9 mouse cellular contexts compared by ENCODE assay signal in genomic region chr14:121445194-121445593, GRCm38 (mm10). TPM values are rescaled to one million over a fixed set of nuclear protein-coding genes. Genes with fewer than 3 reads are reported as not detected.
DNase-seq lines count a peak whose midpoint lies in the region; ATAC-seq and TF ChIP-seq lines count a peak whose summit lies in the region.
"Had no signal": no experiment of that assay in that cellular context is flagged by ENCODE, and none has a peak within 500 bp of the region (broad histone marks: within the 10 kb centered on the region; RNA-seq: fewer than 3 reads in every experiment).

No protein-coding gene starts in this region.

- H3K4me1 ChIP-seq in embryonic fibroblast, embryonic 13.5 days (ENCODE audit: control insufficient read depth, insufficient read depth, low read length): no peaks in the 10 kb centered on the region

- DNase-seq in frontal cortex, postnatal 14 days (ENCODE audit: low spot score in 2 of 2): no peak
- peak; percentile 94 for DNase-seq in ZHBTc4 (ENCODE audit: low read depth, low spot score)
- peak; percentile 33 to 55 for DNase-seq in left cerebral cortex, postnatal 14 days (ENCODE audit: low spot score in 2 of 2)
- peak; percentile 73 for DNase-seq in mesoderm, embryonic 11.5 days (ENCODE audit: low read depth, low spot score)
- DNase-seq in spleen, postnatal 14 days (ENCODE audit: low spot score in 2 of 2): peak; percentile 47 to 72

- no peak overlapping the region for H3K27ac ChIP-seq in embryonic fibroblast, embryonic 13.5 days (ENCODE audit: insufficient read depth, low read length)

- intact Hi-C loops in left cerebral cortex, postnatal 14 days (cut with DNase I): no loop called here

- no peak overlapping the region for H3K4me3 ChIP-seq in embryonic fibroblast, embryonic 13.5 days (ENCODE audit: insufficient read depth, low read length)
- H3K4me3 ChIP-seq: megakaryocyte, embryonic 14.5 days had no signal

- TF ChIP-seq POLR2A in embryonic fibroblast, embryonic 13.5 days (IDR thresholded peaks at IDR 0.05; ENCODE audit: low read depth, low read length): no peak

- peak; percentile 66 for TF ChIP-seq CTCF in embryonic fibroblast, embryonic 13.5 days (IDR thresholded peaks at IDR 0.05; ENCODE audit: borderline replicate concordance, insufficient read depth, low read length)

- ATAC-seq in frontal cortex, adult (ENCODE audit: low TSS enrichment): peak; percentile 73
- ATAC-seq in hematopoietic stem cell, adult 5-6 weeks (replicated peaks in 1 of 2; ENCODE audit: insufficient read depth in 1 of 2, low FRiP score in 2 of 2, low TSS enrichment in 1 of 2, low read depth in 1 of 2, poor library complexity in 2 of 2, severe bottlenecking in 2 of 2): peak; percentile 73 to 82

RNA-seq across cellular contexts. Expression of gene Slc15a1, which starts 59.9 kb away (rescaled TPM):
- polyA plus RNA-seq in embryonic fibroblast, embryonic 13.5 days (2011; ENCODE audit: insufficient read length, low read depth, missing spikeins): not detected in 2 replicates
- not detected in 2 replicates for total RNA-seq in hematopoietic stem cell, adult 5-6 weeks (2017)
- total RNA-seq in left cerebral cortex, postnatal 14 days (2021): under 1 TPM; 0.11 TPM

Comparison
In these comparisons a context has a peak if more than half of its experiments do, and no peak if none do; other contexts are left out.
1. DNase-seq: peak in ZHBTc4 (single experiment), left cerebral cortex, postnatal 14 days (2 of 2), mesoderm, embryonic 11.5 days (single experiment) and spleen, postnatal 14 days (2 of 2); none in frontal cortex, postnatal 14 days (0 of 2).